Mouse (Mus musculus): Measurements from ENCODE around the gene 1700016K19Rik.

DNA sequence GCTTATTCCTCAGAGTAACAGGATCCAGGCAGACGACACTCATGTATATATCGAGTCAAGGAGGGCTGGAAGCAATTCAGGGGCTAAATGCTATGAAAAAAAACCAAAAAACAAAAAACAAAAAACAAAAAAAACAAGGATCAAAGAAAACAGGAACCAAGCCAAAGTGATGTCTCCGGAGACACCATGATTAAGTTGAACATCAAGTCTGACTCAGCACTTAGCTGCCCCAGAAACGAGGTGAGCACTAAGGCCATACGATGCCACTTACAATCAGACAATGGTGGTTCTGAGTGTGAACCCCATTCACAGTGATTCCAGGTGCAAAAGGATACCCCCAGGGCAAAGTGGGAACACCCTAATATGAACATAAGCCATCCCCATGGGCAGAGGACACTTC is 47.8 kb upstream of the 1700016K19Rik start:
- TF ChIP-seq POLR2A (IDR thresholded peaks at IDR 0.05; ENCODE audit: borderline replicate concordance, insufficient read depth, low read length) (no peak), CTCF (IDR thresholded peaks at IDR 0.05; ENCODE audit: borderline replicate concordance, insufficient read depth, low read depth, low read length) (no peak)

Measured in cerebellum, adult 2 months (tissue).